Mouse (Mus musculus) bone marrow, adult 2 months (tissue): ENCODE data around the gene Macrod2.

ENCODE experiments used
- CTCF ChIP-seq: fragments of 200-500 bp; IDR thresholded peaks from 2 replicates; pipeline ENCODE4 v1.5.1; 2011; ENCODE audit warnings: low read length, control low read depth; ENCODE audit not compliant: control insufficient read depth, insufficient read depth
- POLR2A ChIP-seq: fragments of 200-500 bp; IDR thresholded peaks from 2 replicates; pipeline ENCODE4 v1.6.1; 2011; ENCODE audit warnings: low read depth, mild to moderate bottlenecking, control low read depth, low read length, borderline replicate concordance; ENCODE audit not compliant: control insufficient read depth

GRCm38 (mm10) chr2:142334441-142335102 lies 1939.5 kb downstream of the Macrod2 start:
- TF ChIP-seq POLR2A (no peak), CTCF (no peak)
